Mouse (Mus musculus): ENCODE measurements around the gene Il20rb.

Il20rb gene

GRCm38 (mm10) chr9:100486431-100486830 lies at the start of gene Il20rb:
Gene Il20rb, minus strand, starts transcription at chr9:100486788.
- DNase-seq = no peak

GRCm38 (mm10) chr9:100535618-100536262 lies 49.2 kb upstream of the Il20rb start:
- no peak for DNase-seq

GRCm38 (mm10) chr9:100534686-100535085 lies 48.1 kb upstream of the Il20rb start:
- no peak for DNase-seq

GRCm38 (mm10) chr9:100532847-100533505 lies 46.4 kb upstream of the Il20rb start:
- no peak for DNase-seq

GRCm38 (mm10) chr9:100531296-100531695 lies 44.7 kb upstream of the Il20rb start:
- DNase-seq = no peak

GRCm38 (mm10) chr9:100525225-100525624 lies 38.6 kb upstream of the Il20rb start:
- DNase-seq = no peak

- DNase-seq = peak; percentile 7
These were observed 35.4 kb upstream of the Il20rb start for GRCm38 (mm10) chr9:100522029-100522428.

GRCm38 (mm10) chr9:100520586-100520985 lies 34.0 kb upstream of the Il20rb start:
- peak; percentile 46 for DNase-seq

- no peak for DNase-seq
These were observed 33.4 kb upstream of the Il20rb start for GRCm38 (mm10) chr9:100520012-100520411.

- no peak for DNase-seq
These were observed 21.0 kb upstream of the Il20rb start for GRCm38 (mm10) chr9:100507581-100507980.

- DNase-seq = no peak
These were observed 20.1 kb upstream of the Il20rb start for GRCm38 (mm10) chr9:100506652-100507051.

GRCm38 (mm10) chr9:100505498-100505897 lies 18.9 kb upstream of the Il20rb start:
- no peak for DNase-seq

GRCm38 (mm10) chr9:100493611-100494261 lies 7.1 kb upstream of the Il20rb start:
- peak; percentile 43 for DNase-seq

GRCm38 (mm10) chr9:100491424-100491823 lies 4.8 kb upstream of the Il20rb start:
- no peak for DNase-seq

GRCm38 (mm10) chr9:100488969-100489368 lies 2.4 kb upstream of the Il20rb start:
- DNase-seq = no peak

- DNase-seq = no peak
These were observed 1.6 kb upstream of the Il20rb start for GRCm38 (mm10) chr9:100488056-100488713.

GRCm38 (mm10) chr9:100483318-100483717 lies 3.3 kb downstream of the Il20rb start:
- no peak for DNase-seq

GRCm38 (mm10) chr9:100481626-100482025 lies 5.0 kb downstream of the Il20rb start:
- DNase-seq = no peak

- no peak for DNase-seq
These were observed 12.5 kb downstream of the Il20rb start for GRCm38 (mm10) chr9:100474056-100474455.

- DNase-seq = no peak
These were observed 13.2 kb downstream of the Il20rb start for GRCm38 (mm10) chr9:100473361-100473760.

GRCm38 (mm10) chr9:100472931-100473330 lies 13.7 kb downstream of the Il20rb start:
- DNase-seq = no peak

- DNase-seq = no peak
These were observed 15.0 kb downstream of the Il20rb start for GRCm38 (mm10) chr9:100471605-100471953.

- DNase-seq = no peak
These were observed 15.5 kb downstream of the Il20rb start for GRCm38 (mm10) chr9:100470936-100471604.

All from thymus, postnatal 25 days (tissue).